Mouse (Mus musculus) left cerebral cortex, postnatal 10 days (tissue): Measurements from ENCODE around the gene Trpc4ap. TPM values are rescaled to one million over a fixed set of nuclear protein-coding genes. Genes with fewer than 3 reads are reported as not detected.
"Not testable (repeated sequence)": the region's sequence is repeated elsewhere in the genome, so short reads cannot be mapped to it uniquely, and the experiment has no call there.

ENCODE experiments used
- DNase-seq, 2 experiments: peaks; one replicate each; pipeline ENCODE4 v3.0.0; 2021 to 2022; ENCODE audit warnings: low spot score in 2 of 2, mixed read lengths in 1 of 2; ENCODE audit errors: extremely low spot score in 1 of 2
- intact Hi-C: fragments of 180-260 bp; cut with DNase I; formaldehyde crosslinking; loops from one replicate; pipeline ENCODE4 v1.15.1; 2025
- total RNA-seq, 2 experiments: library from RNA; stranded (reverse); gene quantifications; 2 replicates each; pipeline ENCODE4 v1.2.3; 2021

The Trpc4ap gene
- total RNA-seq: 100 to 1,000 TPM; 135 TPM

DNA sequence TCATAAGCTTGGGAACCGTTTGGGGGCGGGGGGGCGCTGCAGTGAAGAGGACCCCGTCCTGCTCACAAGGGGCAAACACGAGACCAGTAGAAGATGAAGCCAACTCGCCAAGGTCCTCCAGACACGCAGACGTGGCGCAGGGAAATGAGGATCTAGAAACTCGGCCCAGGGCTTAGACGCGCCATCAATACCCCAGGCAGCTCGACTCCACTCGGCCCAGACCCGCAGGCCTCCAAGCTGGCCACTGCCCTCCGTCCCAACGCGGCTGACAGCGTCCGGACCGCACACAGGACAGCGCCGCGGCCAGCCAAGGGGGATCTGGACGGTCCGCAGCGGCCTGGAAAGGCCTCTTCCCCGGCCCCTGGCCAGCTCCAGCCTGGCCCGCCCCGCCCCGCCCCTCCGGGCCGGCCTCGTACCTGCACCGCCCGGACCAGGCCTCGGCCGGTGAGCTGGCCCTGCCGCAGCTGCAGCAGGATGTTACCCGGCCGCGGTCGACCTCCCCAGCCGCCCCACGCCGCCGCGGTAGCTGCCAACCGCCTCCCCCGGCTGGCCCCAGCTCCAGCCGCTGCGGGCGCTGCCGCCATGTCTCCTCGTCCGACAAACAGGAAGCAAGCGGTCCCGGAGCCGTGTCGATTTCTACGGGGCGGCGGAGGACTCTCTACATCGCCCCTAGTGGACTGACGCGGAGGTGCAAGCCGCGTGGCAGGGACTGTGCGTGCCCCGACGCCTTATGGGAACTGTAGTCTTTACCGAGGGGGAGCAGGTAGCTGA lies at the start of gene Trpc4ap:
TSS of gene Trpc4ap (minus strand) at position 662 of the 771 bp plus-strand sequence.
- DNase-seq: peak; percentile 95
- intact Hi-C loops: no loop called here

- intact Hi-C loops: no loop called here
- no peak for DNase-seq
Observed at GRCm38 (mm10) chr2:155737803-155738202, 45.6 kb upstream of the Trpc4ap start.

- intact Hi-C loops: no loop called here
- no peak for DNase-seq
Observed at GRCm38 (mm10) chr2:155736936-155737335, 44.8 kb upstream of the Trpc4ap start.

DNA sequence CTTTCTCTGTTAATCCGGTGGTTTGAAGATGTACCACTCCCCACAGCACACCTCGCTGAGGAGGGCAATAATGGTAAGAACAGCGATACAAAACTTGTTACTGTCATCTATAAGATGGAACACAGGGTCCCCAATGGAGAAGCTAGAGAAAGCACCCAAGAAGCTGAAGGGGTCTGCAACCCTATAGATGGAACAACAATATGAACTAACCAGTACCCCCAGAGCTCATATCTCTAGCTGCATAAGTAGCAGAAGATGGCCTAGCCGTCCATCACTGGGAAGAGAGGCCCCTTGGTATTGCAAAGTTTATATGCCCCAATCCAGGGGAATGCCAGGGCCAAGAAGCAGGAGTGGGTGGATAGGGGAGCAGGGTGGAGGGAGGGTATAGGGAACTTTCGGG lies 43.6 kb upstream of the Trpc4ap start, which contains the start of gene Gm17581:
TSS of gene Gm17581 (minus strand) at position 101 of the 400 bp plus-strand sequence.
- intact Hi-C loops, DNase-seq: not testable (repeated sequence)

- DNase-seq: no peak
- intact Hi-C loops: no loop called here
Observed at GRCm38 (mm10) chr2:155735080-155735479, 42.9 kb upstream of the Trpc4ap start.

DNA sequence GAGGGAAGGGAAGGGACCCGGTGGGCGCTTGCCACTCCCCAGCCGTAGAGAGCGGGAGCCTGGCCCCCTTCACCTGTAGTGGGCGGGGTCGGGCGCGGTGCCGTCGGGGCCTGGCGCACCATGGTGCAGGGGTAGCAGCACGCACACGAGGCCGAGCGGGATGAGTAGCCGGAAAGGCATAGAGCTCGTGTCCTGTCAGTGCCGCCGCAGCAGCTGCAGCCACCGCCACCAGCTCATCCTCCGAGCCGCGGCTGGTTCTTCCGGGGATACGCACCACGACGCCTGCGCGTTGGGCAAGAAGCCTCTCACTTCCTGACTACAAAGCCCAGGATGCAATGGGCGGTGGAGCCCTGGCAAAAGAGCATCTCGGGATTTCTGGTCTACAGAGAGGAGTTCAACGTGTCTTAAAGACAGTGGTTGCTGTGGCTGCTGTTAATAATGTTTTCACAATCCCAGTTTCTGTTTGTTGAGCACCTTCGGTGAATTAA lies 37.0 kb upstream of the Trpc4ap start, which contains the start of gene Edem2:
TSS of gene Edem2 (minus strand) at position 318 of the 488 bp plus-strand sequence.
- intact Hi-C loops: no loop called here

DNA sequence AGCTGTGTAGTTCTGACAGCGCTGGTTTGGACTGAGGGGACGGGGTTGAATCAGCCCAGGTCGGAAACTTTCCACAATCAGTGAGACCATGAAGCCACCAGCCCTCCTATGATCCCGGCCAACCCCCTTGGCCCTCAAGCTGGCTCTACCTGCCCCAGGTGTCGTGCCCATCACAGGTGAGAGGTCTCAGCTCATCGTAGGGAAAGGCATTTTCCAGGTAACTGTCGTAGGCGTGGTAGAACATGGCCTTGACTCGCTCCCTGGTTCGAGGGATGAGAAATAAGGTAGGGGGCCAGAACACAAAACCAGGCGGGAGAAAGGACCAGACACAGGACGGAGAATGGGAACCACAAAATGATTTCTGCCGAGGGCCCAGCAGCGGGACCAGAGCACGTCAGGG lies 36.6 kb upstream of the Trpc4ap start:
- intact Hi-C loops: no loop called here
- DNase-seq: no peak

More for the DNA sequence above, 37.0 kb upstream of the Trpc4ap start, which contains the start of gene Edem2:
- peak; percentile 90 to 93 for DNase-seq

DNA sequence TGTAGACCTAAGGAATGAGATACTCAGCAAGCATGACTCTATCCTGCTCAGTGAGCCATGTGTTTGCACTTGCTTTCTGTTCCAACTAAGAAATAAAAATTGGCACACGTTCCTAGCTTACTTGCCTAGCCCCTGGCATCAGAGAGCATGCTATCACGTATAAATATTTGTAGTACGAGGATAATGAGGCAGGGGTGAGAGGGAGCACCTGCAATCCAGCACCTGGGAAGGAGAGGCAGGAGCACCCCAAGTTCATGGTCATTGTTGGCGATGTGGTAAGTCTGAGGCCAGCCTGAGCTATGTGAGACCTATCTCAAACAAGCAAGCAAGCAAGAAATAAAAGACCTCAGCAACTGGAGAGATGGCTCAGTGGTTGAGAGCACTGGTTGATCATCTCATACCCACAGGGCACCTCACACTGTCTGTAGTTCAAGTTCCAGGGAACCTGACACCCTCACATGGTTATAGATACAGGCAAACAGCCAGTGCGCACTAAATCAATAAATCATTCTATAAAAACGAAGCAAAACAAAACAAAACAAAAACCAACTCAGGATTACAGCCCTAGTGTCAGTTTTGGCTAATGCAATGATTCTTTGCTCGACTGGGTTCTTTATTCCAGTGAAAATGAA lies 35.7 kb upstream of the Trpc4ap start:
- no peak for DNase-seq
- intact Hi-C loops: no loop called here

GRCm38 (mm10) chr2:155726302-155726701 lies 34.1 kb upstream of the Trpc4ap start:
- DNase-seq: no peak
- intact Hi-C loops: no loop called here

GRCm38 (mm10) chr2:155724526-155724925 lies 32.3 kb upstream of the Trpc4ap start:
- intact Hi-C loops: no loop called here
- no peak for DNase-seq

- intact Hi-C loops: no loop called here
- DNase-seq: no peak
Observed at GRCm38 (mm10) chr2:155724036-155724435, 31.9 kb upstream of the Trpc4ap start.

DNA sequence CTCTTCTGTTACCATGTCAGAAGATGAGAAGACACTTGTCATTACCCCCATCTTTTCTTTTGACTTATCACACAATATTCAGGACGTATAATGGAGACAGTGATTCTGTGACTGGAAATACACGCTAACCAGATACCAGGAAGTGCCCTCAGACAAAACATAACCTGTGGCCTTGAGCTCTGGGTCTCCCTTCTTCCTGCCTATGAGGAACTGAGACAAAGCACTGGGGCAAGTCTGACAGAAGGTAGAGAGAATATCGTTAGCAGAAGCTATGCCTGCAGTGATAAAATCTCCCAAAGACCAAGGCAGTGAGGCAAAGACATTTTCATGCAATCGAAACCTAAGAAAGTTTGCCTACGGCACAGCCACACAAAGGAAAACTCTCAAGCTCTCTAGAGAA lies 28.4 kb upstream of the Trpc4ap start:
- DNase-seq: no peak
- intact Hi-C loops: no loop called here

- intact Hi-C loops: no loop called here
- no peak for DNase-seq
Observed at GRCm38 (mm10) chr2:155717082-155717990, 25.2 kb upstream of the Trpc4ap start.

- intact Hi-C loops: no loop called here
- DNase-seq: no peak
Observed at GRCm38 (mm10) chr2:155710557-155710956, 18.4 kb upstream of the Trpc4ap start.

- DNase-seq: peak; percentile 58 to 62
- intact Hi-C loops: no loop called here
Observed at GRCm38 (mm10) chr2:155707251-155707650, 15.1 kb upstream of the Trpc4ap start.

- no peak for DNase-seq
- intact Hi-C loops: no loop called here
Observed at GRCm38 (mm10) chr2:155703630-155704029, 11.4 kb upstream of the Trpc4ap start.

DNA sequence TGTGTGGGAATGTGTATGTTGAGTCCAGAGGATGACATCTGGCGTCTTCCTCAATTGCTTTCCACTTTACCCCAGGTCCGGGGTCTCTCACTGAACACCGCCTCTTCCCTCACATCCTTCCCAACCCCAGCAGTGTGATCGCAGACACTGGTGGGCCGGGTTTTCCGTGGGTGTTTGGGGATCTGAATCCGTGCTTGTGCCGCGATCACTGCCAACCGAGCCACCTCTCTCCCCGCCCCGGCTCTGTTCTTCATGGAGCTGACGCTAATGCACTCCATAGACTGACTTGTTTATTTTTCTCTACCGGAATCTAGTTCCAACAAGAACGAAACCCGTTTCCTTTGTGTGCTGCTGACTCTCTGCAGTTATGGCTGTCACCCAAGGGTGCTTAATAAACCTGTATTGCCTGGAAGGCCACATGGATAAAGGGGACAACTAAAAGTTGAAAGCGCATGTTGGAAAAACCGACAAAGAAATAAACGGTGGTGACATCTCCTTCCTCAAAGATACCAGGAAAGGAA lies 9.3 kb upstream of the Trpc4ap start:
- no peak for DNase-seq
- intact Hi-C loops: no loop called here

DNA sequence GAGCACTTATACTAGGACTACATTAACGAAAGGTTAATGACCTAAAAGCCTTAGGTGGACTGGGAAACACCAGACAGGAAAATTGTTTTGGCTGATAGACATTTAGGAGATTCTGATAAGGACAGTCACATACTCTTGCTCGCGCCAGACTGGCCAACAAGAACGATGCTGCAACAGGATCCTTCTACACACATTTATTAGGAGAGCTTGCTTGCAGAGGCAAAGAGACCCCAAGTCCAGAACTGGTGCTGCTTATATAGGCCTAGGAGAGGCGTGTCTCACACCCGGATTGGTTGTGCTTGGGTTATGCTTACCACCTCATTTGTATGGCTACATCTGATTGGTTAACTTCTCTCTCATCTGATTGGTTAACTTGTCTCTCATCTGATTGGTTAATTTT lies 6.3 kb upstream of the Trpc4ap start:
- intact Hi-C loops: loop anchor here (5.0 kb wide), 1 partner anchor 69 kb away; no protein-coding TSS in a partner anchor
- DNase-seq: not testable (repeated sequence)

DNA sequence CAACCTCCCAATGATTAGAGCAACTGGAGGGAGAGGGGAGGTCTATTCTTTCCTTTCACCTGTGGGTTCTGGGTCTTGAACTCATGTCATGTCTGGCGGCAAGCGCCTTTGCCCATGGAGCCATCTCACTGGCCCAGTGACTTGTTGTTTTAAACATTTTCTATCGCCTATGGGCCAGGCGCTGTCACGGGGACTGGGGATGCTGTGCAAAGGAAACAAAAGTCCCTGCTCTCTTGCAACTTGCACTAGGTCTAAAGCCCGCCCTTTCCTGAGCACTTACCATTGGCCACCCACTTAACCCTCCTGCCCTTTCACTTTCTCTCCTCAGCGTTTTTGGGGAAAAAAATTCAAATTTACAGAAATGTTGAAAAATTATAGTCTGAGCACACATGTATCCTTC lies 4.7 kb upstream of the Trpc4ap start:
- intact Hi-C loops: loop anchor here (5.0 kb wide), 1 partner anchor 70 kb away; no protein-coding TSS in a partner anchor
- DNase-seq: no peak
